Mouse (Mus musculus) testis, adult 2 months (tissue): ENCODE data around the gene Slc22a4. TPM values are rescaled to one million over a fixed set of nuclear protein-coding genes. Genes with fewer than 3 reads are reported as not detected.

Experiments
- H3K27ac ChIP-seq: fragments of 200-500 bp; 2 replicates; pipeline ENCODE4 v1.5.1; 2012; ENCODE audit warnings: low read depth, low read length; ENCODE audit not compliant: control insufficient read depth, insufficient read depth
- H3K27me3 ChIP-seq: fragments of 200-500 bp; 2 replicates; pipeline ENCODE4 v1.6.1; 2012; ENCODE audit warnings: mild to moderate bottlenecking, low read length, moderate library complexity; ENCODE audit not compliant: control insufficient read depth, insufficient read depth
- H3K36me3 ChIP-seq: fragments of 200-500 bp; 2 replicates; pipeline ENCODE4 v1.6.1; 2012; ENCODE audit warnings: mild to moderate bottlenecking, low read length; ENCODE audit not compliant: control insufficient read depth, insufficient read depth
- H3K4me1 ChIP-seq: fragments of 200-500 bp; 2 replicates; pipeline ENCODE4 v1.6.1; 2012; ENCODE audit warnings: low read length; ENCODE audit not compliant: control insufficient read depth, insufficient read depth
- H3K4me3 ChIP-seq: fragments of 200-500 bp; 2 replicates; pipeline ENCODE4 v1.5.1; 2012; ENCODE audit warnings: low read depth, mild to moderate bottlenecking, low read length, moderate library complexity, mixed read lengths; ENCODE audit not compliant: control insufficient read depth
- CTCF ChIP-seq: fragments of 200-500 bp; IDR thresholded peaks from 2 replicates; pipeline ENCODE4 v1.5.1; 2012; ENCODE audit warnings: low read depth, mild to moderate bottlenecking, inconsistent platforms, low read length, moderate library complexity; ENCODE audit not compliant: control insufficient read depth, insufficient read depth, insufficient replicate concordance
- POLR2A ChIP-seq: fragments of 200-500 bp; IDR thresholded peaks from 2 replicates; pipeline ENCODE4 v1.6.1; 2012; ENCODE audit warnings: low read depth, mild to moderate bottlenecking, inconsistent platforms, low read length, moderate library complexity; ENCODE audit not compliant: control insufficient read depth
- polyA plus RNA-seq: library from polyadenylated mRNA; depleted of rRNA; stranded (reverse); fragments of >200 nt; gene quantifications from 2 replicates; pipeline ENCODE4 v1.2.3, GENCODE M21; 2012

Gene Slc22a4
- polyA plus RNA-seq, 1 experiment, result 0.57 TPM

DNA sequence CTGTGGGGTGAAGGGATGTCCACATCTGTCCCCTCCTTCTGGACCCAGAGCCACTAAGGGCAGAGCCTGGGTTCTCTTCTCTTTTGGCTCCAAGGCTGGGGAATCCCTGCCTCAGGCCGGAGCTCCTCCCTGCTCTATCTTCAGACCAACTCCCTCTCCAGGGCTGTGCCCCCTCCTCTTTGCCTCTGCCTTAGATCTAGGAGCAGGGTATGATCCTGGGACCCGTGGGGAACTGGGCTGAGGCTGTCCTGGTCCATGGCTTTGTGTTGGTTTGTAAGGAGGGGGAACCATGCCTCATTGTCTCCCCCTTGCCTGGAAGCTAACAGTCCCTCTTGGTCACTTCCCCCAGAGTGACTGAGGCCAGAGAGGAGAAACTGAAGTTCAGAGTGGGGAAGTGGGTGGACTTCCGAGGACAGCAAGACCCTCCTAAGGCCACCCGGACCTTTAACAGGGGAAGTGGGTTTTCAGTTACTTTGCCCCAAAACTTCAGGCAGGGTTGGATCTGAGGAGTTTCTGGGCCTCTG is 40.2 kb upstream of the Slc22a4 start:
- TF ChIP-seq POLR2A (no peak), CTCF (no peak)
- peak overlapping the region; percentile 4 for H3K4me3 ChIP-seq

DNA sequence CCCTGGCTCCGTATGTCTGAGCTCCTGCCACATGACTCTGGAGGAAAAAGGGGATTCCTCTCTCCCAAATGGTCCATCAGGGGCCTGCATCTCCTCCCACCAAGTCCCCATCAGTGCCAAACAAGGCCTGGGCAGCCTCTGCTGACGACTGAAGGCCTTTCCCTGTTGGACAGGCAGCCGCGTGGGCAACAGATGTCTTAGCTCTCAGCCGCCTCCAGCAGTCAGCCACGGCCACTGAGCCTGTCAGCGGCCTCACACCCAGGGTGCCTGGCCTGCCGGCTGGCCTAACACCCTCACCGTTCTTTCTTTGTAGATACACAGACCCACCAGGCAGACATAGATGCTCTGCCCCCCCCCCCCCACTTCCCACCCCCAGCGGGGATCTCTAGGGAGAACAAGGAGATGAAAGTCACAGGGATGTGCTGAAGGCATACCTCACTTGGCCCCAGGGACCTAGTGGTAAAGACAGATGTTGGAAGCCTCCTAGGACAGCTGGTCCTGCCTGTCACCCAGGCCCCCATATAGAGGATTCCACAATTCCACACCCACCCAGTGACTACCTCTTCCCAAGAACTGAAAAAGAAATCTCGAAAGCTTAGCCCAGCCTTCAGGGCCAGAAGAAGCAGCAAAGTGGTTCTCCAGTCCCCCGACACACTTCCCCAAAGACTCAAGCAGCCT is 39.6 kb upstream of the Slc22a4 start:
- Histone ChIP-seq H3K36me3 (no peaks in the 10 kb centered on the region), H3K4me3 (peak overlapping the region; percentile 4; the same call in 1 of the 2 replicates), H3K4me1 (peaks cover 12% of the 10 kb centered on the region), H3K27ac (no peak overlapping the region), H3K27me3 (no peaks in the 10 kb centered on the region)
- TF ChIP-seq CTCF (no peak), POLR2A (no peak)

More for the DNA sequence above, 40.2 kb upstream of the Slc22a4 start:
- H3K27ac ChIP-seq, result no peak overlapping the region
- H3K27me3 ChIP-seq, result no peaks in the 10 kb centered on the region
- no peaks in the 10 kb centered on the region for H3K36me3 ChIP-seq
- H3K4me1 ChIP-seq, result peaks cover 12% of the 10 kb centered on the region

DNA sequence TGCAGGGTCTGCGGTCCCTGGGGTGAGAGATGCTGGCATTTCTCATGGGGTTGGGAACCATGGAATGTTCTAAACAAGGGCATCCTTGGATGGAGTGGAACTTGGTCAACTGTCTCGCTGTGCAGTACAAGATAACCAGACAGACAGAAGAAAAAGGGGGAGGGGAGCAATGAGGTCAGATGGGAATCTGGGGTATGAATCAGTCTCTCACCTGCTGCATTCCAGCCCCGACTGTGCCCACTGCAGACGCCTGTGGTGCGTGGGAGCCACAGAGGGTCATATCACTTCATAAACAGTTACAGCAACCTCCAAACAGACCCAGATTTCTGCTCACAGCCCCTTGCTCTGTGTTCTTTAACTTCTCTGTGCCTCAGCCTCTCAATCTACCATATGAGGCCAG is 38.5 kb upstream of the Slc22a4 start:
- no peak overlapping the region for H3K27ac ChIP-seq

DNA sequence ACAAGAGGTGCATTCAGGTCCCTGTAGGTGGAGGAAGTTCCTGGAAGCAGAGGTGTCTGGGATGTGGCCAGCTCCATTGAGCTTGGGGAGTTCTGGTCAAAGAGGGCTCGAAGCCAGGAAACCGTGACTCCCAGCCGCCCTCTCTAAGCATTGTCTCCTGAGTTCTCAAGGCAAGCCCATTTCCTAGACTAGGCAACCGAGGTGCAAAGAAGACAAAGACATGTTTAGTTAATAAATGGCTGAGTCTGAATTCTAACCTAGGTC is 38.0 kb upstream of the Slc22a4 start:
- H3K27ac ChIP-seq, result no peak overlapping the region
- peaks cover 12% of the 10 kb centered on the region for H3K4me1 ChIP-seq
- TF ChIP-seq POLR2A (no peak), CTCF (no peak)

More for the DNA sequence above, 38.5 kb upstream of the Slc22a4 start:
- Histone ChIP-seq H3K4me1 (peaks cover 12% of the 10 kb centered on the region), H3K36me3 (no peaks in the 10 kb centered on the region), H3K27me3 (no peaks in the 10 kb centered on the region), H3K4me3 (no peak overlapping the region)
- TF ChIP-seq POLR2A, result no peak
- TF ChIP-seq CTCF, result no peak

DNA sequence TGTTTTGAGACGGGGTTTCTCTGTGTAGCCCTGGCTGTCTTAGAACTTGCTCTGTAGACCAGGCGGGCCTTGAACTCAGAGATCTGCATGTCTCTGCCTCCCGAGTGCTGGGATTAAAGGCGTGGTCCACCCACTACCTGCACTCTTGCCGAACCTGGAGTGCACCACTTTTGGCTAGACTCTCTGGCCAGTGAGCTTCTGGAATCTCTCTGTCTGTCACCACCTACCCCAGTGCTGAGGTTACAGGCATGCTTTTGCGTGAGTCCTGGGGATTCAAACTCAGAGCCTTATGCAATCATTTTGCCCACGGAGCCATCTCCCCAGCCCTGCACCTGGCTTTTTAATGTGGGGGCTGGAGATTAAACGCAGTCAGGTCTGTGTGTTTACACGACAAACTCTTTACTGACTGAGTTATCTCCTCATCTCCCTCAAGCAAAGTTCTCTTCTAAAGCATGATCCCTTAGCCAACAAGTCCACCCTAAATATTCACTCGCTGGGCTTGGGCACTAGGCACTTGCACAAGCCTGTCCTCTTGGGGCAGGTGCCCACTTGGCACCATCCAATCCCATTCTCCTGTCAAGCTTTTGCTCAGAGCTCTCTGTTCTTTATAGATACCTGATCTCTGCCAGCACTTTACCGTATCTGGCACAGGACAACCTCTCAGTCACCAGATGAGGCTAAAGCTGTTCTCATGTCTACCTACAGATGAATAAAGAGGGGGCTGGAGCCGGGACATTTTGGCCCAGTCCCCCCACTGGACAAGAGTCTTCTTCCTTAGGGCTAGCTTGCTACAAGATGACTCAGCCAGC is 37.4 kb upstream of the Slc22a4 start:
- TF ChIP-seq POLR2A, result no peak
- no peak for TF ChIP-seq CTCF
- H3K4me3 ChIP-seq, result no peak overlapping the region
- H3K27me3 ChIP-seq, result no peaks in the 10 kb centered on the region
- peaks cover 12% of the 10 kb centered on the region for H3K4me1 ChIP-seq
- no peaks in the 10 kb centered on the region for H3K36me3 ChIP-seq
- H3K27ac ChIP-seq, result no peak overlapping the region

More for the DNA sequence above, 38.0 kb upstream of the Slc22a4 start:
- Histone ChIP-seq H3K27me3 (no peaks in the 10 kb centered on the region), H3K4me3 (no peak overlapping the region), H3K36me3 (no peaks in the 10 kb centered on the region)

DNA sequence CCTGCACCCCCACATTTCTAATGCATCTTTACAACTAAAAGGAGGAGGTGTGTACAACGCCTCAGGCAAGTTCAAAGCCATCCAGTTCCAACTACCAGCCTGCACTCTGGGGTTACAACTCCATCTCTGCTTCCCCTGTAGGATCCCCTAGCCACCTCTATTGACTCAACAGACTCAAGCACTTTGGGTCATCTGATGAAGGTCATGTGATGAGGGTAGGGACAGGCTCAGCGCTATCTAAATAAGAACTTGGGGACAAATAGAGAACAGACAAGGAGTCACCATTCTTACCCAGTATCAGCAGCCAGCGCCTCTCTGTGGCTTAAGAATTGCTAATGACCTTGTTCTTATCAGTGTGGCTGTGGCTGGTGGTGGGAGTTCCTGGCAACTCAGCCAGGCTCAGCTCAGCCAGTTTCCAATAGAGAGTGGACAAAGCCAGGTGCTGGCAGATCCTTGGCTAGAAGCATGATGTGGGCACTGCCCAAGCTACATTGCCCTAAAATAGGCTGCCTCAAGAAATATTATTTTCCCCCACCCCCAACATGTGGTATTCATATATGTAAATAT is 36.6 kb upstream of the Slc22a4 start:
- Histone ChIP-seq H3K4me1 (peaks cover 9% of the 10 kb centered on the region), H3K27ac (no peak overlapping the region), H3K27me3 (no peaks in the 10 kb centered on the region), H3K36me3 (no peaks in the 10 kb centered on the region), H3K4me3 (no peak overlapping the region)
- no peak for TF ChIP-seq CTCF
- no peak for TF ChIP-seq POLR2A

DNA sequence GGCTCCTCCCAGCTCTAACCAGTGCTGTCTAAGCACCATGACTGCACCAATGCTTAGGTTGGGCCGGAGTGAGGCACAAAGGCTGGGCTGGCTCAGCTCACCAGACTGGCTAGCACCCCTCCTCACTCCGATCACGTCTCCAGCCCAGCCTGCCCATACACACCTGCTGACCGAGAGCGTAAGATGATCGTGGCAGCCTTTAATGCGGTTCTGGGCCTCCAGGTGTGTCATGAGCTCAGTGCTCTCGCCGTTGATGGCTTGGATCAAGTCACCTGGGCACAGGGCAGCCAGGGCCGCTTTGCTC is 35.5 kb upstream of the Slc22a4 start:
- no peak overlapping the region for H3K4me3 ChIP-seq
- H3K27me3 ChIP-seq, result no peaks in the 10 kb centered on the region
- no peaks in the 10 kb centered on the region for H3K36me3 ChIP-seq
- peaks cover under 1% of the 10 kb centered on the region for H3K4me1 ChIP-seq
- no peak overlapping the region for H3K27ac ChIP-seq
- no peak for TF ChIP-seq POLR2A
- no peak for TF ChIP-seq CTCF
